Mouse (Mus musculus) thymus, postnatal 0 days (tissue): ENCODE results near the gene Hist1h4f. TPM values are rescaled to one million over a fixed set of nuclear protein-coding genes. Genes with fewer than 3 reads are reported as not detected.
A peak's percentile ranks its signal among the peaks of the same experiment; 100 is the strongest.
"Not testable (repeated sequence)": the region's sequence is repeated elsewhere in the genome, so short reads cannot be mapped to it uniquely, and the experiment has no call there.

Experiments
- DNase-seq: peaks from one replicate; pipeline ENCODE4 v3.0.0-alpha.2; 2015; ENCODE audit warnings: low spot score
- polyA plus RNA-seq: library from polyadenylated mRNA; unstranded; fragments of >200 nt; fragmentation: Nextera tagmentation; extraction: Ambion mirVana; gene quantifications from 2 replicates; pipeline ENCODE4 v1.2.1, GENCODE M21; 2015

Hist1h4f gene
- polyA plus RNA-seq = 8.9 and 17.7 TPM in 2 replicates

GRCm38 (mm10) chr13:23551146-23551834, at the start of gene Hist1h4f:
Gene Hist1h4f, minus strand, starts transcription at chr13:23551648.
- DNase-seq = peak; percentile 93

GRCm38 (mm10) chr13:23597957-23598356, 46.5 kb upstream of the Hist1h4f start:
- peak; percentile 83 for DNase-seq

- DNase-seq = no peak
Measured at GRCm38 (mm10) chr13:23595622-23596372, 44.3 kb upstream of the Hist1h4f start.

- DNase-seq = no peak
Measured at GRCm38 (mm10) chr13:23595185-23595584, 43.7 kb upstream of the Hist1h4f start.

GRCm38 (mm10) chr13:23593051-23593770, 41.8 kb upstream of the Hist1h4f start:
- DNase-seq = peak; percentile 28

GRCm38 (mm10) chr13:23592614-23593013, 41.2 kb upstream of the Hist1h4f start:
- no peak for DNase-seq

- not testable (repeated sequence) for DNase-seq
Measured at GRCm38 (mm10) chr13:23591886-23592285, 40.4 kb upstream of the Hist1h4f start.

GRCm38 (mm10) chr13:23591206-23591605, 39.8 kb upstream of the Hist1h4f start:
- DNase-seq = no peak

- no peak for DNase-seq
Measured at GRCm38 (mm10) chr13:23586940-23587225, 35.4 kb upstream of the Hist1h4f start.

GRCm38 (mm10) chr13:23586099-23586939, 34.9 kb upstream of the Hist1h4f start:
- DNase-seq = no peak

GRCm38 (mm10) chr13:23585442-23586098, 34.1 kb upstream of the Hist1h4f start:
- DNase-seq = peak; percentile 95

- peak; percentile 76 for DNase-seq
Measured at GRCm38 (mm10) chr13:23585029-23585441, 33.6 kb upstream of the Hist1h4f start.

GRCm38 (mm10) chr13:23584331-23584730, 32.9 kb upstream of the Hist1h4f start:
- peak; percentile 41 for DNase-seq

- peak; percentile 19 for DNase-seq
Measured at GRCm38 (mm10) chr13:23583387-23584068, 32.1 kb upstream of the Hist1h4f start.

- peak; percentile 29 for DNase-seq
Measured at GRCm38 (mm10) chr13:23582219-23583056, 31.0 kb upstream of the Hist1h4f start.

GRCm38 (mm10) chr13:23581408-23582218, 30.2 kb upstream of the Hist1h4f start, which contains the start of gene Hist1h4d:
Gene Hist1h4d, plus strand, starts transcription at chr13:23581598.
- peak; percentile 98 for DNase-seq

GRCm38 (mm10) chr13:23577835-23578234, 26.4 kb upstream of the Hist1h4f start:
- DNase-seq = no peak
